Mouse (Mus musculus): ENCODE measurements around the gene Pitpnb. TPM values are rescaled to one million over a fixed set of nuclear protein-coding genes. Genes with fewer than 3 reads are reported as not detected.

Pitpnb gene
- total RNA-seq, 1 experiment, result 24.3 TPM

DNA sequence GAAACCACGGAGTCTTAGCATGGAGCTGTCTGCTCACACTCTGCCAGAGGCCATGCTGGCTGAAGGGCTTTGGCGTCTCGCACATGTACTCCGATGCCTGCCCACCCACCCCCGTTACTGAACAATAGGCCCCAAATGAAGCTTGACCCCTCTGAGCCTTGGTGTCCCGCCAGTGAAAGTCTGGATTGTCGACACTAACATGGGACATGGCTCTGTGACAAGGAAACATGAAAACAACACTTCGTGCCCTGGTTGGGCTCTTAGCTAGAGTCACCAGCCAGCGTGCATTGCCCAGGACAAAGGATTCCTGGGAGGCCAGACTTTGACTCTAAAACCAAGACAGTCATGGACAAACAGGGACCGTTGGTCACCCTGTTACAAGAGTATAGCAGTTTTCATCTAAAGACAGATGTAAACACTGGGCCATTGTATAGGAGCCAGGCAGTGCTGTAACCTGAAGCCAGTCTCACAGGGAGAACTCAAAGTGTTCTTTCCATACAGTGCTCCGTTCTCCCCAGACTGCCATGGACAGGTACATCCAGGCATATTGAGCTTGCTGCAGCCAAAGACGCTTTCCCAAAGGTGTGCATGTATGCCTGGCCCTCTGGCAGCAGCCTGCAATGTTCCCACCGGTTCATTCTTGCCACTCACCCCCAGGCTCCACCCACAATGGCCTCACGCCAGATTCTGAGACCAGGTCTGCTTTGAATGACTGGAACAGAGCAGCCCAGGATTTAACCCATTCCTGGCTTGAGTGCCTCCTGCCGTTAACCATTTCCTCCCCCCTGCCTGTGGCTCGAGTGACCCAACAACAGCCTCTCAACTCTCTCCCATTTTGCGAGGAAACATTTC is 63.0 kb downstream of the Pitpnb start:
- Histone ChIP-seq H3K9ac (ENCODE audit: insufficient read depth, low read depth, low read length, poor library complexity, severe bottlenecking) (no peak overlapping the region), H3K4me1 (ENCODE audit: control insufficient read depth in 2 of 2, insufficient read depth in 2 of 2, low read length in 2 of 2, poor library complexity in 1 of 2) (peaks cover 0 to 6% of the 10 kb centered on the region in 2 experiments; a peak in 1 of 4 replicates), H3K9me3 (ENCODE audit: control insufficient read depth, insufficient read depth, low read depth, low read length) (no peaks in the 10 kb centered on the region), H3K27ac (ENCODE audit: insufficient read depth, low read depth, low read length, poor library complexity, severe bottlenecking) (no peak overlapping the region), H3K4me3 (ENCODE audit: insufficient read depth in 1 of 2, low read depth in 1 of 2, low read length in 2 of 2, poor library complexity in 1 of 2, severe bottlenecking in 1 of 2) (no peak overlapping the region), H3K36me3 (ENCODE audit: control insufficient read depth, insufficient read depth, low read length, poor library complexity, severe bottlenecking) (no peaks in the 10 kb centered on the region)
- in situ Hi-C loops (cut with MboI; ENCODE audit: low sequenced_read_pairs in 2 of 2, unreplicated experiment in 2 of 2), result no loop called here
- TF ChIP-seq ZNF384 (IDR thresholded peaks at IDR 0.05; ENCODE audit: low read depth, low read length) (no peak), MAFK (IDR thresholded peaks at IDR 0.05; ENCODE audit: insufficient read depth, low read depth, low read length) (no peak), HCFC1 (IDR thresholded peaks at IDR 0.05; ENCODE audit: borderline replicate concordance, insufficient read depth, low read length) (no peak), ZC3H11A (IDR thresholded peaks at IDR 0.05; ENCODE audit: borderline replicate concordance, low read depth, low read length) (no peak), CHD2 (IDR thresholded peaks at IDR 0.05; ENCODE audit: low read depth, low read length) (no peak)
- DNase-seq (ENCODE audit: low read depth, low spot score), result no peak

DNA sequence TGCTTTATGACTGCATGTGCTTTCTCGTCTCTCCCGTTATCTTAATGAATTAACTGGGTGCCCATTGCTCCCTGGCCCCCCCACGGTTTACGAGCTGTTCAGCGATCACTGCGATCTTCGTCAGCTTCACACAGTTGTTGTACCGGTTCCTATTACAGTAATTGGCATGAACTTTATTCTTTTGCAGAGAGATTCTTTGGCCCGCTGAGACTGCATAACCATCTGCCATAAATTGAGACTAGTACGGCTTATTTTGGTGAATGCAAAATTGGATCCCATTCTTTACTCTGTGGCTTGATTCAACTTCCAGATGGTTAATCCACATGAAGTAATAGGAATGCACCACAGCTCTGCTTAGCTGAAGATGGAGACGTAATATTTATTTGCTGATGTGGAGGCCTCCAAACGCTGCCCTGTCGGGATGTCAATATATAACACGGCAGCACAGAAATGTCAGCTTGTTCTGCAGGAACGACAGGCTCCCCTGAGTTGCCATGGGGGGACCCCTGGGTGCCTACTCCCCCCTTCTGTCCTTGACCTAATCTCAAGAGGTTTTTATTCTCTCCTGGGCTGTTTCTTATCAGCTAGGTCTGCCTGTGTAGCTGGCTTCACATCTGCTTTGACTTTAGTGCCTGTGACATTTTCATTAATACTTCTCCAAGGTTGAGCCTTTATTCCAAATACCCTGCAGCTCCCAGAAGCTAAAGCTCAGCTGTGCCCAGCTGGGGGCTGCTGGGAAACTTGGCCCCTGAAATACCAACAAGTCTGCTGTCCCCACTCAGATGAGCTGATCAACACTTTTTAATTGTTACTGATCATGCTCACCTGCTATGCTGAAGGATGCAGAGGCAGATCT is 63.9 kb downstream of the Pitpnb start:
- H3K4me1 ChIP-seq (ENCODE audit: control insufficient read depth in 2 of 2, insufficient read depth in 2 of 2, low read length in 2 of 2, poor library complexity in 1 of 2), result peaks cover 0 to 6% of the 10 kb centered on the region in 2 experiments; a peak in 1 of 4 replicates
- H3K9ac ChIP-seq (ENCODE audit: insufficient read depth, low read depth, low read length, poor library complexity, severe bottlenecking), result no peak overlapping the region
- H3K36me3 ChIP-seq (ENCODE audit: control insufficient read depth, insufficient read depth, low read length, poor library complexity, severe bottlenecking), result no peaks in the 10 kb centered on the region
- in situ Hi-C loops (cut with MboI; ENCODE audit: low sequenced_read_pairs in 2 of 2, unreplicated experiment in 2 of 2), result no loop called here
- TF ChIP-seq HCFC1 (IDR thresholded peaks at IDR 0.05; ENCODE audit: borderline replicate concordance, insufficient read depth, low read length) (no peak), MAFK (IDR thresholded peaks at IDR 0.05; ENCODE audit: insufficient read depth, low read depth, low read length) (no peak), CHD2 (IDR thresholded peaks at IDR 0.05; ENCODE audit: low read depth, low read length) (no peak), ZC3H11A (IDR thresholded peaks at IDR 0.05; ENCODE audit: borderline replicate concordance, low read depth, low read length) (no peak), ZNF384 (IDR thresholded peaks at IDR 0.05; ENCODE audit: low read depth, low read length) (no peak)
- no peak for DNase-seq (ENCODE audit: low read depth, low spot score)
- H3K4me3 ChIP-seq (ENCODE audit: insufficient read depth in 1 of 2, low read depth in 1 of 2, low read length in 2 of 2, poor library complexity in 1 of 2, severe bottlenecking in 1 of 2), result no peak overlapping the region
- H3K9me3 ChIP-seq (ENCODE audit: control insufficient read depth, insufficient read depth, low read depth, low read length), result no peaks in the 10 kb centered on the region
- H3K27ac ChIP-seq (ENCODE audit: insufficient read depth, low read depth, low read length, poor library complexity, severe bottlenecking), result no peak overlapping the region

- TF ChIP-seq HCFC1 (IDR thresholded peaks at IDR 0.05; ENCODE audit: borderline replicate concordance, insufficient read depth, low read length) (no peak), ZNF384 (IDR thresholded peaks at IDR 0.05; ENCODE audit: low read depth, low read length) (no peak), MAFK (IDR thresholded peaks at IDR 0.05; ENCODE audit: insufficient read depth, low read depth, low read length) (no peak), CHD2 (IDR thresholded peaks at IDR 0.05; ENCODE audit: low read depth, low read length) (no peak), ZC3H11A (IDR thresholded peaks at IDR 0.05; ENCODE audit: borderline replicate concordance, low read depth, low read length) (no peak)
- Histone ChIP-seq H3K27ac (ENCODE audit: insufficient read depth, low read depth, low read length, poor library complexity, severe bottlenecking) (no peak overlapping the region), H3K36me3 (ENCODE audit: control insufficient read depth, insufficient read depth, low read length, poor library complexity, severe bottlenecking) (no peaks in the 10 kb centered on the region), H3K9ac (ENCODE audit: insufficient read depth, low read depth, low read length, poor library complexity, severe bottlenecking) (no peak overlapping the region), H3K4me1 (ENCODE audit: control insufficient read depth in 2 of 2, insufficient read depth in 2 of 2, low read length in 2 of 2, poor library complexity in 1 of 2) (peaks cover 0 to 6% of the 10 kb centered on the region in 2 experiments; a peak in 1 of 4 replicates), H3K4me3 (ENCODE audit: insufficient read depth in 1 of 2, low read depth in 1 of 2, low read length in 2 of 2, poor library complexity in 1 of 2, severe bottlenecking in 1 of 2) (no peak overlapping the region), H3K9me3 (ENCODE audit: control insufficient read depth, insufficient read depth, low read depth, low read length) (no peaks in the 10 kb centered on the region)
- DNase-seq (ENCODE audit: low read depth, low spot score), result no peak
- in situ Hi-C loops (cut with MboI; ENCODE audit: low sequenced_read_pairs in 2 of 2, unreplicated experiment in 2 of 2), result no loop called here
These were observed 65.2 kb downstream of the Pitpnb start for GRCm38 (mm10) chr5:111395771-111396170.

DNA sequence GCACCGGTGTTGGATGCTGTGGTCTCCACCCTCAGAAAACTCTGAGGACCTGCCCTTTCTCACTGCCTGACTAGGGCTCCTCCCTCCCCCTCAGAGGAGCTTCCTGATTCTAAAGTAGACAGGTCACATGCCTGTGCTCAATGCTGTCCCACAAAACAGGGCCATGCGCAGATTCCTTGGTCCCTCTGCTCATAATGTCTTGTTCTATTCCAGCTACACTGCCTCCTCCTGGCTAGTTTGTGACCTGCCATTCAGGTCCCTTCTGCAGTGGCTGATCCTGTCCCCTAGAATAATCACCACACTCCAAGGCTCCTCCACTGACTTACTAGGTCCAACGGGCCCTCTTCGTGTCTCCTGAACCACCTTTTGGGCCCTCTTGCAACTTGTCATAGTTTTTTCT is 65.6 kb downstream of the Pitpnb start:
- peaks cover 0 to 6% of the 10 kb centered on the region in 2 experiments; a peak in 1 of 4 replicates for H3K4me1 ChIP-seq (ENCODE audit: control insufficient read depth in 2 of 2, insufficient read depth in 2 of 2, low read length in 2 of 2, poor library complexity in 1 of 2)
- no peak for DNase-seq (ENCODE audit: low read depth, low spot score)
- no peak for TF ChIP-seq MAFK (IDR thresholded peaks at IDR 0.05; ENCODE audit: insufficient read depth, low read depth, low read length)
- TF ChIP-seq ZC3H11A (IDR thresholded peaks at IDR 0.05; ENCODE audit: borderline replicate concordance, low read depth, low read length), result no peak
- no peak for TF ChIP-seq CHD2 (IDR thresholded peaks at IDR 0.05; ENCODE audit: low read depth, low read length)
- TF ChIP-seq ZNF384 (IDR thresholded peaks at IDR 0.05; ENCODE audit: low read depth, low read length), result no peak
- TF ChIP-seq HCFC1 (IDR thresholded peaks at IDR 0.05; ENCODE audit: borderline replicate concordance, insufficient read depth, low read length), result no peak
- in situ Hi-C loops (cut with MboI; ENCODE audit: low sequenced_read_pairs in 2 of 2, unreplicated experiment in 2 of 2), result no loop called here
- H3K9me3 ChIP-seq (ENCODE audit: control insufficient read depth, insufficient read depth, low read depth, low read length), result no peaks in the 10 kb centered on the region
- no peaks in the 10 kb centered on the region for H3K36me3 ChIP-seq (ENCODE audit: control insufficient read depth, insufficient read depth, low read length, poor library complexity, severe bottlenecking)
- no peak overlapping the region for H3K27ac ChIP-seq (ENCODE audit: insufficient read depth, low read depth, low read length, poor library complexity, severe bottlenecking)
- no peak overlapping the region for H3K4me3 ChIP-seq (ENCODE audit: insufficient read depth in 1 of 2, low read depth in 1 of 2, low read length in 2 of 2, poor library complexity in 1 of 2, severe bottlenecking in 1 of 2)
- H3K9ac ChIP-seq (ENCODE audit: insufficient read depth, low read depth, low read length, poor library complexity, severe bottlenecking), result no peak overlapping the region
